Mouse (Mus musculus): ENCODE data around the gene Dcun1d3. TPM values are rescaled to one million over a fixed set of nuclear protein-coding genes. Genes with fewer than 3 reads are reported as not detected.

Dcun1d3 gene
- total RNA-seq, 1 experiment from 2014 or later: 27.5 TPM

Other genes with a start within 250 kb of the Dcun1d3 start
- not detected in 2 replicates for gene Acsm4, start 206.3 kb downstream of the Dcun1d3 start, total RNA-seq (2021)
- gene Thumpd1, start 175.5 kb downstream of the Dcun1d3 start, total RNA-seq (2021): 31.1 and 35.9 TPM in 2 replicates
- 38.2 and 46.5 TPM in 2 replicates for gene Acsm3, start 135.4 kb downstream of the Dcun1d3 start, total RNA-seq (2021)
- gene Rexo5, start 102.3 kb downstream of the Dcun1d3 start, total RNA-seq (2021): 8.6 and 9.4 TPM in 2 replicates
- 7.3 and 7.8 TPM in 2 replicates for gene Eri2, start 102.2 kb downstream of the Dcun1d3 start, total RNA-seq (2021)
- gene Lyrm1, start 437 bp downstream of the Dcun1d3 start, total RNA-seq (2021): 7.7 and 11.4 TPM in 2 replicates
- gene Dnah3, start 199.0 kb upstream of the Dcun1d3 start, total RNA-seq (2021): not detected in 2 replicates
- 80.3 and 83.9 TPM in 2 replicates for gene Tmem159, start 206.1 kb upstream of the Dcun1d3 start, total RNA-seq (2021)
- gene Zp2, start 249.0 kb upstream of the Dcun1d3 start, total RNA-seq (2021): 0.36 TPM in 1 of 2 replicates, not detected in the other

All from adrenal gland, postnatal 25 days (tissue).